Mouse (Mus musculus) lung, postnatal 0 days (tissue): Measurements from ENCODE around the gene Olfr314.

Source experiments
- CTCF ChIP-seq: IDR thresholded peaks from 2 replicates; pipeline ENCODE4 v1.5.1; 2016; ENCODE audit warnings: antibody characterized with exemption, mild to moderate bottlenecking
- EP300 ChIP-seq: IDR thresholded peaks from 2 replicates; pipeline ENCODE4 v1.6.1; 2016; ENCODE audit warnings: antibody characterized with exemption, mild to moderate bottlenecking, control low read depth

GRCm38 (mm10) chr11:58782480-58783089 lies at the start of gene Olfr314:
- TF ChIP-seq CTCF (no peak), EP300 (no peak)
